Mouse (Mus musculus) testis, adult 2 months (tissue): ENCODE measurements around the gene Gng12. TPM values are rescaled to one million over a fixed set of nuclear protein-coding genes. Genes with fewer than 3 reads are reported as not detected.
A peak's percentile ranks its signal among the peaks of the same experiment; 100 is the strongest.

ENCODE experiments used
- H3K27ac ChIP-seq: fragments of 200-500 bp; 2 replicates; pipeline ENCODE4 v1.5.1; 2012; ENCODE audit warnings: low read depth, low read length; ENCODE audit not compliant: control insufficient read depth, insufficient read depth
- H3K27me3 ChIP-seq: fragments of 200-500 bp; 2 replicates; pipeline ENCODE4 v1.6.1; 2012; ENCODE audit warnings: mild to moderate bottlenecking, low read length, moderate library complexity; ENCODE audit not compliant: control insufficient read depth, insufficient read depth
- H3K36me3 ChIP-seq: fragments of 200-500 bp; 2 replicates; pipeline ENCODE4 v1.6.1; 2012; ENCODE audit warnings: mild to moderate bottlenecking, low read length; ENCODE audit not compliant: control insufficient read depth, insufficient read depth
- H3K4me1 ChIP-seq: fragments of 200-500 bp; 2 replicates; pipeline ENCODE4 v1.6.1; 2012; ENCODE audit warnings: low read length; ENCODE audit not compliant: control insufficient read depth, insufficient read depth
- H3K4me3 ChIP-seq: fragments of 200-500 bp; 2 replicates; pipeline ENCODE4 v1.5.1; 2012; ENCODE audit warnings: low read depth, mild to moderate bottlenecking, low read length, moderate library complexity, mixed read lengths; ENCODE audit not compliant: control insufficient read depth
- CTCF ChIP-seq: fragments of 200-500 bp; IDR thresholded peaks from 2 replicates; pipeline ENCODE4 v1.5.1; 2012; ENCODE audit warnings: low read depth, mild to moderate bottlenecking, inconsistent platforms, low read length, moderate library complexity; ENCODE audit not compliant: control insufficient read depth, insufficient read depth, insufficient replicate concordance
- POLR2A ChIP-seq: fragments of 200-500 bp; IDR thresholded peaks from 2 replicates; pipeline ENCODE4 v1.6.1; 2012; ENCODE audit warnings: low read depth, mild to moderate bottlenecking, inconsistent platforms, low read length, moderate library complexity; ENCODE audit not compliant: control insufficient read depth
- polyA plus RNA-seq: library from polyadenylated mRNA; depleted of rRNA; stranded (reverse); fragments of >200 nt; gene quantifications from 2 replicates; pipeline ENCODE4 v1.2.3, GENCODE M21; 2012

Gene Gng12
- polyA plus RNA-seq, 1 experiment, result 13.6 TPM

- H3K27ac ChIP-seq, result no peak overlapping the region
These were observed 152.9 kb downstream of the Gng12 start for GRCm38 (mm10) chr6:67048880-67049694.

DNA sequence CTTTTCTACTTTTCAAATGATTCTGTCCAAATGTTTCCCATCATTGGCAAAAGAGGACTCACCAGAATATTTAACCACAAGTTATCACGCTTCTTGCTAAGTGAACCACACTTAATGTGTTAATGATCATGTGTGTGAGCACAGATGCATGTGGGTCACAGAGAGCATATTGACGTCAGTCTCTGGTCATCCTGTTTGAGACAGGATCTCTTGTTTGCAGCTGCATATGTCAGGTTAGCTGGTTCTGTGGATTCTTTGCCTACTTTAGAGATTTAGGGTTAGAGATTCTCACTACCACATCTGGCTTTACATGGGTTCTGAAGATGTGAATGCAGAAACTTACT, 153.5 kb downstream of the Gng12 start:
- no peak overlapping the region for H3K4me3 ChIP-seq
- TF ChIP-seq POLR2A (no peak), CTCF (no peak)
- no peaks in the 10 kb centered on the region for H3K4me1 ChIP-seq
- H3K36me3 ChIP-seq, result no peaks in the 10 kb centered on the region
- H3K27me3 ChIP-seq, result no peaks in the 10 kb centered on the region
- H3K27ac ChIP-seq, result no peak overlapping the region

More at GRCm38 (mm10) chr6:67048880-67049694, 152.9 kb downstream of the Gng12 start:
- H3K4me1 ChIP-seq, result no peaks in the 10 kb centered on the region
- TF ChIP-seq POLR2A (no peak), CTCF (no peak)
- no peaks in the 10 kb centered on the region for H3K27me3 ChIP-seq
- H3K36me3 ChIP-seq, result no peaks in the 10 kb centered on the region
- no peak overlapping the region for H3K4me3 ChIP-seq

DNA sequence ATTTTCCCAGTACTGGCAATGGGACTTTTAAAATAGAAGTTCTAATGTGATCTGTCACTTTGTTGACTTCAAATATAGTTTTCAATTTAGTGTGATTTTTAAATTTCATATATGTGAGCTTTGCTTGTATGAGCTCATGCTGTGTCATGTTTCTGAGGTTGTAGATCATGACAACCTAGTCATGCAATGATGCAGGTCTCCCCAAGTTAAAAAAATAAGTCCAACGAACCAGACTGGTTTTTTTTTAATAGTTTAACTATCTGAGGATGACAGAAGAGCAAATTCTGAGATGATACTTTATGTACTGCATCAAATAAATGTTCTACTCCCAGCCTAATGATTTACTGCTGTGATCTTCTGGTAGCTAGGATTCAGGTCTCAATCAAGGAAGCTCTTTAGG, 153.9 kb downstream of the Gng12 start:
- TF ChIP-seq CTCF (no peak), POLR2A (no peak)
- Histone ChIP-seq H3K27me3 (no peaks in the 10 kb centered on the region), H3K36me3 (no peaks in the 10 kb centered on the region), H3K27ac (no peak overlapping the region), H3K4me1 (no peaks in the 10 kb centered on the region), H3K4me3 (no peak overlapping the region)

GRCm38 (mm10) chr6:67056108-67056888, 160.1 kb downstream of the Gng12 start:
- no peaks in the 10 kb centered on the region for H3K36me3 ChIP-seq
- no peak overlapping the region for H3K4me3 ChIP-seq
- no peak for TF ChIP-seq CTCF
- H3K4me1 ChIP-seq, result no peaks in the 10 kb centered on the region
- no peak overlapping the region for H3K27ac ChIP-seq
- no peaks in the 10 kb centered on the region for H3K27me3 ChIP-seq

DNA sequence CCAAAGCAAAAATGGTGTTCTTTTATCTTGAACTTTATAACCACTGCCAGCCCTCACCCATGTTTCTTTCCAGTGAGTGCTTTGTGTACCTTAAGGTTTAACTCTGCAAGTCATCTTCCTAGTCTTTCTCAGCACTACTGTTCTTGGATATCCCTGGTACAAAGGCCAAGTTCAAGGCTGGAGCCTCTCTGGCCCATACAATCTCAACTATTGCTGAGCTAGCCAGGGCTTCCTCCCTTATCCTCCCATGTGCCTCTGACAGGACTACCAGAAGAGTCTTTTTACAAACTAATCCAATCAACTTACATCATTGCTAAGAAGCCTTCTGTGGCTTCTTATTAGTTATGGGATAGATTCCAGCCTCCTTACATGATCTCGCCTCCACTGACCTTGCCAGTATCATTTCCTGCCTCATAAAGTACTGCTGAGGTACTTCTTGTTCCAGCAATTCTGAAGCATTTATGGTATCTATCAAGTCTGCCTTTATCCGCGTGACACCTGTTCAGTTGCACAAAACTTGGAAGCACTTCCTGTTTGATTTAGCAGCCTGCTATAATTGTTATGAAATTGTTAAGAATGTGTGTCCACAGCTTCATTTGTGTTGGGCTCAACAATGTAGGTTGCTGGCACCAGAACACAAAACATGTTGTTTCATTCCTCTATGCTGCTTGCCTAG, 160.8 kb downstream of the Gng12 start:
- H3K27me3 ChIP-seq, result no peaks in the 10 kb centered on the region
- H3K4me3 ChIP-seq, result no peak overlapping the region
- no peak for TF ChIP-seq POLR2A
- TF ChIP-seq CTCF, result no peak
- peak overlapping the region; percentile 71 for H3K27ac ChIP-seq
- H3K36me3 ChIP-seq, result no peaks in the 10 kb centered on the region
- no peaks in the 10 kb centered on the region for H3K4me1 ChIP-seq

GRCm38 (mm10) chr6:67057574-67057973, 161.4 kb downstream of the Gng12 start:
- no peaks in the 10 kb centered on the region for H3K4me1 ChIP-seq
- H3K27ac ChIP-seq, result peak overlapping the region; percentile 71
- TF ChIP-seq POLR2A (no peak), CTCF (no peak)
- no peaks in the 10 kb centered on the region for H3K27me3 ChIP-seq
- H3K36me3 ChIP-seq, result no peaks in the 10 kb centered on the region
- no peak overlapping the region for H3K4me3 ChIP-seq

DNA sequence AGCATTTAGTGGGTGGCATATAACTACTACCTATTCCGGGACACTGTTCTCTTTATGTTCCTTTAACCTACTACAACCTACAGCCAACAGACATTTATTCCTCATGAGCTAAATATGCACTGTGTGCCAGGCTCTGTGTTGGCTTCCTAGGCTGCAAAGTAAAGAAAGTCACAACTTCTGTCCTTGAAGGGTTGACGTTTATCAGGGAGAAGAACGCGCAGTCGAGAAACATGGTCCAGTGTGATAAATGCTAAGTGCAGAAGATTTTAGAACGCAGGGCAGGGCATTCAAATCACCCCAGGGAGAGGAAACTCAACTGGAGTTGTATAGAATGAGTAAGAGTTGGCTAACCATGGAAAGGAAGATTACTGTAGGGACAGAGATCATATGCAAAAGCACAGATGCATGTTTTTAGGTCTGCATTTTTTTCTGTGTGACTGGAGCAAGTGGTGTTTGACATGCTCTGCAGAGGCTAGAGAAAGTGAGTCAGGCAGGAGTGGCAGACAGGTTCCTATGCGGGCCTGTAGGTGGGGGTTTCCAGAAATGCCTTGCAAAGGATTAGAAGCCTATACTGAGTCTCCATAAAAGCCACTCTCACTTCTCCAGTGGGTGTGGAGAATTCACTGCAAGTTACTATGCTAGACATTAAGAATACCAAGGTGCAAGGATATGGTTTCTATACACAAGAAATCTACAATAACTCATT, 161.9 kb downstream of the Gng12 start:
- H3K4me1 ChIP-seq, result no peaks in the 10 kb centered on the region
- H3K27me3 ChIP-seq, result no peaks in the 10 kb centered on the region
- TF ChIP-seq CTCF, result no peak
- TF ChIP-seq POLR2A, result no peak
- H3K4me3 ChIP-seq, result no peak overlapping the region
- no peak overlapping the region for H3K27ac ChIP-seq
- no peaks in the 10 kb centered on the region for H3K36me3 ChIP-seq
